Mouse (Mus musculus) embryonic fibroblast, embryonic 13.5 days (primary cell): Measurements from ENCODE around the gene Grn.

Experiments used
- CTCF ChIP-seq: IDR thresholded peaks from 2 replicates; pipeline ENCODE4 v1.5.1; 2011; ENCODE audit warnings: mild to moderate bottlenecking, control low read depth, low read length, moderate library complexity, borderline replicate concordance; ENCODE audit not compliant: insufficient read depth
- POLR2A ChIP-seq: IDR thresholded peaks from 2 replicates; pipeline ENCODE4 v1.6.1; 2011; ENCODE audit warnings: low read depth, mild to moderate bottlenecking, control low read depth, low read length, moderate library complexity

DNA sequence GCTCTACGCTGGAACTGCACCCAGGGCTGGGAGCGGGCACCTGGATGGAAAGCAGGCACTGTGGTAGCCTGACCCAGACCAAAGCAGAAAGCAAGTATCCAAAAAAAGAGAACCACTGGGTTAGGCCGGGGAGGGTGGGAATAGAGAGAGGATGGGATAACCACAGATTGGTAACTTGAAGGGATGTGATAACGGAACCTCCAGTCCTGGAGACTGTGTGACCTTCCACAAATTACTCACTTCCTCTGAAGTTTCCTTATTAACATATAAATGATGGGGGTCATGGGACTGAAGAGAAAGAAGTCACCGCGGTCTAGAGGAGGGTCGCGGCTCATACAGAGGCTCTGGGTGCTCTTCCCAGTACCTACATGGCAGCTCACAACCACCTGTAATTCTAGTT, 10.1 kb downstream of the Grn start:
- TF ChIP-seq POLR2A (no peak), CTCF (no peak)
